Mouse (Mus musculus) kidney, adult 2 months (tissue): ENCODE measurements around the gene Dusp7.
A peak's percentile ranks its signal among the peaks of the same experiment; 100 is the strongest.

ENCODE experiments used
- CTCF ChIP-seq: fragments of 200-500 bp; conservative IDR thresholded peaks from 2 replicates; pipeline ENCODE4 v1.5.1; 2011; ENCODE audit warnings: low read depth, mild to moderate bottlenecking, control low read depth, low read length, moderate library complexity, mixed read lengths; ENCODE audit not compliant: insufficient read depth, insufficient read length
- POLR2A ChIP-seq: fragments of 200-500 bp; IDR thresholded peaks from one replicate; pipeline ENCODE4 v1.6.1; 2011; ENCODE audit warnings: low read depth, low read length, control low read depth

- peak; percentile 95 for TF ChIP-seq CTCF
- TF ChIP-seq POLR2A, result no peak
These were observed 53.4 kb downstream of the Dusp7 start for GRCm38 (mm10) chr9:106421865-106422160.
